Mouse (Mus musculus) G1E (cell line): ENCODE data around the gene Ulk4. TPM values are rescaled to one million over a fixed set of nuclear protein-coding genes. Genes with fewer than 3 reads are reported as not detected.

ENCODE experiments used
- ATAC-seq: 2 replicates; pipeline ENCODE4 v1.8.0; 2016; ENCODE audit warnings: mild to moderate bottlenecking; ENCODE audit not compliant: insufficient number of reproducible peaks, poor library complexity, low FRiP score, severe bottlenecking; ENCODE audit errors: extremely low read depth
- DNase-seq: peaks from one replicate; pipeline ENCODE4 v3.0.0; 2012; ENCODE audit warnings: low spot score
- H3K27me3 ChIP-seq: 2 replicates; pipeline ENCODE4 v1.6.1; 2012; ENCODE audit warnings: mild to moderate bottlenecking, low read length, inconsistent platforms; ENCODE audit not compliant: insufficient read depth
- H3K36me3 ChIP-seq: replicated peaks from 2 replicates; pipeline ENCODE3; 2012; ENCODE audit warnings: mild to moderate bottlenecking, inconsistent platforms
- H3K4me1 ChIP-seq: 2 replicates; pipeline ENCODE4 v1.6.1; 2012; ENCODE audit warnings: low read depth, low read length, inconsistent platforms, mixed read lengths; ENCODE audit not compliant: insufficient read depth
- H3K4me3 ChIP-seq: 2 replicates; pipeline ENCODE4 v1.5.1; 2012; ENCODE audit warnings: low read depth, mild to moderate bottlenecking, inconsistent platforms, low read length, moderate library complexity, mixed read lengths
- H3K9me3 ChIP-seq: replicated peaks from 2 replicates; pipeline ENCODE4 v1.6.1; 2012; ENCODE audit warnings: inconsistent platforms
- CTCF ChIP-seq: IDR thresholded peaks from 2 replicates; pipeline ENCODE4 v1.5.1; 2012; ENCODE audit warnings: low read depth, low read length, inconsistent platforms, mixed read lengths
- GATA1 ChIP-seq: IDR thresholded peaks from 2 replicates; pipeline ENCODE4 v1.6.1; 2012; ENCODE audit warnings: borderline replicate concordance, low read length, inconsistent platforms, mixed read lengths
- GATA2 ChIP-seq: IDR thresholded peaks from 2 replicates; pipeline ENCODE4 v1.6.1; 2012; ENCODE audit warnings: low read depth, low read length, inconsistent platforms, borderline replicate concordance
- POLR2AphosphoS5 ChIP-seq: IDR thresholded peaks from 2 replicates; pipeline ENCODE4 v1.6.1; 2012; ENCODE audit warnings: low read depth, low read length, inconsistent platforms; ENCODE audit not compliant: insufficient replicate concordance
- TAL1 ChIP-seq: conservative IDR thresholded peaks from 2 replicates; pipeline ENCODE4 v1.6.1; 2012; ENCODE audit warnings: low read depth, low read length, inconsistent platforms, mixed read lengths
- polyA plus RNA-seq: library from polyadenylated mRNA; stranded (reverse); fragments of >175 nt; gene quantifications from 2 replicates; pipeline ENCODE4 v1.2.3, GENCODE M21; 2012
- total RNA-seq, 2 experiments: library from RNA; stranded (forward) in 1 of 2; stranded (reverse) in 1 of 2; fragments of 200-1000 nt in 1 of 2; fragments of >200 nt in 1 of 2; fragmentation: Nextera tagmentation in 1 of 2; gene quantifications; 2 replicates each; pipeline ENCODE4 v1.2.3; 2014 to 2017

The Ulk4 gene
- total RNA-seq (2014; fragmentation: Nextera tagmentation), result 1.3 and 1.6 TPM in 2 replicates
- total RNA-seq (2017), result 3.2 and 3.8 TPM in 2 replicates
- 0.52 and 0.64 TPM in 2 replicates for polyA plus RNA-seq

DNA sequence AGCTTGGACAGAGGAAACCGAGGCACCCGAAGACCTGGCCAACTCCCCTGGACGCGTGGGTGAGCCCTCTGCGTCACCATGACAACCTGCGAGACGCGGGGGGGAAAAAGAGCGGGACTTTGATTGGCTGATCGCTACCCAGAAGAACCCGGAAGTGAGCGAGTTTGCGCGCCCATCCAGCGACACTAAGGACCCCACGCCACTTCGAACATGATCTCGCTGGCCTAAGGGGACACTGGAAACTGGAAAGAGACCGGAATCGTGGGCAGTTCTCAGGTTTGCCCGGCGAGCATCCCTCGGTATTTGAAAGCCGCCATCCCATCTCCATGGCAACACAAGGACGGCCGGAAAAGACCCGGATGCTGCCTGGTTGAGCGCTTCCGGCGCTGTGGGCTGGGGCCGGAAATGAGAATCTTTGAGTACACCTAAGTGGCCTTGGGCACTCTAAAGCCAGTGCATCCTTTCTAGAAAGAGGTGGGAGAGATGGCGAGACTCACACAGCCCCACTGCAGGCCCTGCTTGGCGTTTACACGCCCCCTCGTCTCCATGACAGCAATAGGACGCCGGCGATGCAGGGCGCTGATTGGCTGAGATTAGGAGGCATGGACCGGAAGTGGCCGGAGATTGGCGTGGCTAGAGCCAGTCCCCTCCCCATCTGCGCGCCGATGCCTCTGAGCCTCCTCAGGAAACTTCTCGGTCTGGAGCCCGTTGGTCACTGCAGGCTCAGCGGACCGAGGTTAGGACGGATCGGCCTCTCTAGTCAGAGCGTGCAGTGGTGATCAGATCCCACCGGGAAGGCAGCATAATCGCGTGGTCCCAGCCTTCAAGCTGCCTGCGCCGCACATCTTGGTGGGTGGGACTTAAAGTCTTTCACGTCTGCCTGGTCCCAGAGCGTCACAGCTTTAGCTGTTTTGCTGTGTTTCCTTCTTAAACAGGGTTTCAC, at the start of gene Ulk4:
Gene Ulk4 (minus strand): TSS at position 80 of the 943 bp plus-strand sequence.
- Histone ChIP-seq H3K4me3 (peak within 1 kb of the TSS; percentile 82), H3K36me3 (no peaks in the 10 kb centered on the region), H3K27me3 (peaks cover 22% of the 10 kb centered on the region), H3K4me1 (peaks cover 28% of the 10 kb centered on the region), H3K9me3 (peaks cover 5% of the 10 kb centered on the region; the same call in 1 of the 2 replicates)
- TF ChIP-seq TAL1 (no peak), CTCF (no peak)
- DNase-seq (peak; percentile 94), ATAC-seq (peak; percentile 97)

DNA sequence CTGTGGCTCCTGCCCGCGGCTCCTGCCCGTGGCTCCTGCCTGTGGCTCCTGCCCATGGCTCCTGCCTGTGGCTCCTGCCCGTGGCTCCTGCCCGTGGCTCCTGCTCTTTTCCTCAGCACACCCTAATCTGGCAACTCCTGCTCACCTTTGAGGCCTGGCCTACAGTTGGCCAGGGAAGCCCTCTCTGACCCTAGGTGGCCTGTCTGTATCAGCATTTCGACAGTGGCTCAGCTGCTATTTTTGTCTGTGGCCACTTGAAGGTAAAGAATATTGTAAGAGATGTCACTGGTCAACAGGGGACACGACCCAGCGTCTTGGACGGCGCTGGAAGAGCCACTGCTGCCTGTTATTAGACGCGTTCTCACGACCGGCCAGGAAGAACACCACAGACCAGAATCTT, 45.0 kb upstream of the Ulk4 start:
- no peak for TF ChIP-seq TAL1
- no peak for TF ChIP-seq CTCF
- TF ChIP-seq GATA2, result no peak
- no peak for TF ChIP-seq GATA1
- no peak for TF ChIP-seq POLR2AphosphoS5
- no peaks in the 10 kb centered on the region for H3K27me3 ChIP-seq
- ATAC-seq, result no peak
- no peak overlapping the region for H3K4me3 ChIP-seq
- no peaks in the 10 kb centered on the region for H3K9me3 ChIP-seq
- peaks cover 17% of the 10 kb centered on the region for H3K4me1 ChIP-seq
- peaks cover 36% of the 10 kb centered on the region for H3K36me3 ChIP-seq
- DNase-seq, result no peak

DNA sequence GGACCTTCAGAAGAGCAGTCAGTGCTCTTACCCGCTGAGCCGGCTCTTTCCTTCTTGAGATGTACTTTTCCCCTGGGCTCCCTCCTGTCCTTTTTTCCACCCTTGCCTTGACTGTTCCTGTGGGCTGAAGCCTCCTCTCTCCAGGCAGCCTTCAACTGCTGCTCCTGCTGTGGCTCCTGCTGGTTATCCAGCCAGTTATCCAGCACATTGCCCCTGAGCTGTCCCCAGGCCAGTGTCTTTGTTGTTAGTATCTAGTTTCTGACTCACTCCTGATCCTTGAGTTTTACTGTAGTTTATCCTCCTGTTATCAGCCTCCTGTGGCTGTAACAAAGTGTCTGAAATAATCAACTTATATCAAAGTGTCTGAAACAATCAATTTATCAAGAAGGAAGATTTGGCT, 44.1 kb upstream of the Ulk4 start:
- Histone ChIP-seq H3K36me3 (peaks cover 36% of the 10 kb centered on the region), H3K27me3 (no peaks in the 10 kb centered on the region), H3K9me3 (no peaks in the 10 kb centered on the region), H3K4me3 (no peak overlapping the region), H3K4me1 (peaks cover 26% of the 10 kb centered on the region)
- TF ChIP-seq GATA1, result no peak
- TF ChIP-seq CTCF, result no peak
- no peak for TF ChIP-seq TAL1
- TF ChIP-seq GATA2, result no peak
- no peak for TF ChIP-seq POLR2AphosphoS5
- ATAC-seq, result no peak
- no peak for DNase-seq

DNA sequence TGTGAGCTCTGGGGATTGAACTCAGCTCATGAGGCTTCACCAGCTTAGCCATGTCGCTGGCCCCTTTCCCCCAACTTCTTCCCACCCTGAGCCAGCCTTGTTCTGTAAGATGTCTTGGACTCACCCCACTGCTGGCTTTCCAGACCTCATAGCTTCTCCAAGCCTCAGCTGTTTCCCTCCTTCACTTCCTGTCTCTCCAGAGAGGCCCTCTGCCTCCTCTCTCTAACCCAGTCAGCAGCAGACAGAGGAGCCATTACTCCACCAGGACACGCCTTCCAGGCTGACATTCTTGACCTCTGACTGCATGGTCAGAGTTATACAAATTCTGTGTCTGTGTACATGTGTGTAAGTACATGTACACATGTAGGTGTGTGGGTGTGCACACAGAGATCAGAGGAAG, 43.4 kb upstream of the Ulk4 start:
- Histone ChIP-seq H3K9me3 (no peaks in the 10 kb centered on the region), H3K36me3 (peaks cover 42% of the 10 kb centered on the region), H3K4me1 (peaks cover 33% of the 10 kb centered on the region), H3K4me3 (no peak overlapping the region), H3K27me3 (no peaks in the 10 kb centered on the region)
- ATAC-seq (no peak), DNase-seq (no peak)
- TF ChIP-seq GATA2 (no peak), POLR2AphosphoS5 (no peak), CTCF (no peak), GATA1 (no peak), TAL1 (no peak)

DNA sequence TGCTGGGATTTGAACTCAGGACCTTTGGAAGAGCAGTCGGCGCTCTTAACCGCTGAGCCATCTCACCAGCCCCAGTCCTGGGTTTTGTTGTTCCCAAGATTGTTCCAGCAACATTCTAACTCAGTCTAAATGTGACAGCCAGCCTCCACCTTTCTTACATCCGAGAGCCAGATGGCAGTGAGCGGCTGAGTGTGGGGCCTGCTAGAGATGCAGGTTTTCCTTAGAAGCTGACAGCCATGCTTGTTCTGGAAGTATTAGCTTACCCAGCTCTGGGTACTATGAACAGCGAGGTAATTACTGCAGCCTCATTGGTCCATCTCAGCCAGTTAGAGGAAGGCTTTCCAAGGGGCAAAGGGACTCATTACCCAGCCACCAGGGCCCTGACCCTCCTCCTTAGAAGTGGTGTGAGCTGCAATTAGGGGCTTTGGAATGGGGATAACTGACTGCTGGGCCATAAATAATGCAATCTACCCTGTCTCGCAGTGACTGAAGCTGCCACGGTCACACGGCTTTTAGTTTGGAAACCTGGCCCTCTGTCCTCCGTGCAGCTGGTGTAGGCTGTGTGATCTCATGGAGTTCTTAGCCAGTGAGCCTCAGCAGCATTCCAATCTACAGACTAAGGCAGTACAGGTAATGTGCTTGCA, 42.4 kb upstream of the Ulk4 start:
- Histone ChIP-seq H3K9me3 (no peaks in the 10 kb centered on the region), H3K27me3 (no peaks in the 10 kb centered on the region), H3K36me3 (peaks cover 45% of the 10 kb centered on the region), H3K4me1 (peaks cover 43% of the 10 kb centered on the region), H3K4me3 (no peak overlapping the region)
- ATAC-seq, result no peak
- TF ChIP-seq CTCF (no peak), GATA2 (no peak), GATA1 (no peak), TAL1 (no peak), POLR2AphosphoS5 (no peak)
- DNase-seq, result no peak

DNA sequence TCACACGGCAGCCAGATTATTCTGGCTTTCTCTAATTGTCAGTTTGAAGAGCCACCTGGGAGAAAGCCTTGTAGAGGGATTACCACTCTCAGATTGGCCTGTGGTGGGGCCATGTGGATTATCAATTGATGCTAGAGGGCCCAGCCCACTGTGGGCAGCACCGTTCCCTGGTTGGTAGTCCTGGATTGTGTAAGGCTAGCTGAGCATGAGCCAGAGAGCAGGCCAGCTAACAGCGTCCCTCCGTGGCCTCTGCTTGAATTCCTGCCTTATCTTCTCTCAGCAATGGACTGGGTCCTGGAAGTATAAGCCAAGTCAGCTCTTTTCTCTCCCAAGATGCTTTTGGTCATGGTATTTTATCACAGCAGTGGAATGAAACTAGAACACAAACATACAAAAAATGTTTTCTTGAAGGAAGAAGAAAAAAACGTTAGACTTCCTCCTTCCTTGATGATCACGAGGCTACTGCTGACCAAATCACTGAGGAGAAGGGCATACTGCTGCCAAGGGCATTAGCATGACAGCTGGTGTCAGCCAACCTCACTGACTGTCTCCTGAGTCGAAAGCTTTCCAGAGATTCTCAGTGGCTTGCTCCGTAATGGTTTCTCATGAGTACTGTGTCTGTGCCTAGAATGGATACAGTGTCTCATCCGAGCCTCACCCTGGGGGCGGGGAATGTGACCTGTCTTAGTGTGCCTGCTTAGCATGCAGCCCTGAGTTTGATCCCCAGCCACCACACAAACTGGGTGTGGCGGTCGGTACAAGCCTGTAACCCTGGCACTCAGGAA, 39.8 kb upstream of the Ulk4 start:
- Histone ChIP-seq H3K27me3 (no peaks in the 10 kb centered on the region), H3K4me3 (no peak overlapping the region), H3K36me3 (peaks cover 43% of the 10 kb centered on the region), H3K4me1 (peaks cover 65% of the 10 kb centered on the region), H3K9me3 (no peaks in the 10 kb centered on the region)
- ATAC-seq (no peak), DNase-seq (no peak)
- TF ChIP-seq POLR2AphosphoS5 (no peak), GATA1 (no peak), CTCF (no peak), GATA2 (no peak), TAL1 (no peak)
